Mouse (Mus musculus): ENCODE results near the gene Rab5a. TPM values are rescaled to one million over a fixed set of nuclear protein-coding genes. Genes with fewer than 3 reads are reported as not detected.

Gene Rab5a
- polyA plus RNA-seq, 1 experiment = 15.5 TPM

GRCm38 (mm10) chr17:53543591-53544324 is 64.7 kb downstream of the Rab5a start:
- no peak for DNase-seq (ENCODE audit: low read depth)

- no peak for DNase-seq (ENCODE audit: low read depth)
Measured at GRCm38 (mm10) chr17:53551306-53552299, 72.6 kb downstream of the Rab5a start.

- no peak for DNase-seq (ENCODE audit: low read depth)
Measured at GRCm38 (mm10) chr17:53554088-53554487, 75.1 kb downstream of the Rab5a start.

- DNase-seq (ENCODE audit: low read depth) = no peak
Measured at GRCm38 (mm10) chr17:53554813-53555212, 75.8 kb downstream of the Rab5a start.

Other genes with a start within 250 kb of the Rab5a start
- 0.23 and 0.49 TPM in 2 replicates for gene Efhb, start 15.9 kb upstream of the Rab5a start, polyA plus RNA-seq (2012; rRNA removed)
- 0.06 TPM in 1 of 2 replicates, not detected in the other for gene Pp2d1, start 60.2 kb downstream of the Rab5a start, polyA plus RNA-seq (2012; rRNA removed)
- 13.1 and 14.7 TPM in 2 replicates for gene Kat2b, start 87.6 kb downstream of the Rab5a start, polyA plus RNA-seq (2012; rRNA removed)
- gene Sgo1, start 210.1 kb downstream of the Rab5a start, polyA plus RNA-seq (2012; rRNA removed) = 0.16 and 0.19 TPM in 2 replicates